ENCODE assay signal across 11 mouse cellular contexts in the genomic region with DNA sequence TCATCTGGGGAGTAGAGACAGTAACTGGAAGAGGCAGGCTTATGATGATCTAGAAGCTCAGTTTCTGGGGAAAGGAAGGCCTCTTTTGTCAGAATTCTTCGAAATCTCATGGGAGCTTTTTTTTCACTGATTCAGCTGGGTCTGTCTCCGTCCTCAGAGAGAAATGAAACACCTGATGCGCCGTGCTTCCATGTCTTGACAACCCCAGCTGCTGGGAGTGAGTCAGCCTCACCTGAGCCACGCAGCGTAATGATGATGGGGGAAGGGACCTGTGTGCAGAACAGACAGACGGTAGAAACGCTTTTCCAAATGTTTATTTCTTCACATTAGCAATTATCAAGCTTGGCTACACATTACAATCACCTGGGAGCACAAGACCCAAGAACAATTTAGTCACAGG. TPM values are rescaled to one million over a fixed set of nuclear protein-coding genes. Genes with fewer than 3 reads are reported as not detected.
DNase-seq lines count a peak whose midpoint lies in the region; ATAC-seq and TF ChIP-seq lines count a peak whose summit lies in the region.
"Had no signal": no experiment of that assay in that cellular context is flagged by ENCODE, and none has a peak within 500 bp of the region (broad histone marks: within the 10 kb centered on the region; RNA-seq: fewer than 3 reads in every experiment).

No protein-coding gene starts in this region.

- no peak overlapping the region for H3K9ac ChIP-seq in heart, embryonic 14.5 days (ENCODE audit: low read length)
- no peak overlapping the region for H3K9ac ChIP-seq in liver, embryonic 15.5 days
- H3K9ac ChIP-seq in liver, embryonic 12.5 days: no peak overlapping the region
- H3K9ac ChIP-seq in embryonic facial prominence, embryonic 15.5 days: no peak overlapping the region
- H3K9ac ChIP-seq: hindbrain, embryonic 15.5 days; neural tube, embryonic 12.5 days had no signal

- H3K27me3 ChIP-seq in heart, embryonic 14.5 days (ENCODE audit: control insufficient read depth, insufficient read depth, low read length): no peaks in the 10 kb centered on the region
- no peaks in the 10 kb centered on the region for H3K27me3 ChIP-seq in liver, embryonic 15.5 days
- no peaks in the 10 kb centered on the region for H3K27me3 ChIP-seq in liver, embryonic 12.5 days (replicated peaks)
- H3K27me3 ChIP-seq in embryonic facial prominence, embryonic 15.5 days: no peaks in the 10 kb centered on the region
- H3K27me3 ChIP-seq in small intestine, adult 2 months (ENCODE audit: control insufficient read depth, insufficient read depth, low read length): no peaks in the 10 kb centered on the region
- H3K27me3 ChIP-seq: hindbrain, embryonic 15.5 days; neural tube, embryonic 12.5 days had no signal

- no peaks in the 10 kb centered on the region for H3K36me3 ChIP-seq in heart, embryonic 14.5 days (ENCODE audit: control insufficient read depth, insufficient read depth, low read length)
- no peaks in the 10 kb centered on the region for H3K36me3 ChIP-seq in liver, embryonic 15.5 days (replicated peaks)
- H3K36me3 ChIP-seq in liver, embryonic 12.5 days: no peaks in the 10 kb centered on the region
- no peaks in the 10 kb centered on the region for H3K36me3 ChIP-seq in embryonic facial prominence, embryonic 15.5 days
- H3K36me3 ChIP-seq in small intestine, adult 2 months (ENCODE audit: control insufficient read depth, insufficient read depth, low read length): no peaks in the 10 kb centered on the region
- H3K36me3 ChIP-seq: hindbrain, embryonic 15.5 days; neural tube, embryonic 12.5 days had no signal

- no peak overlapping the region for H3K4me3 ChIP-seq in heart, embryonic 14.5 days (ENCODE audit: control insufficient read depth in 1 of 2, insufficient read depth in 1 of 2, low read depth in 1 of 2, low read length in 2 of 2)
- no peak overlapping the region for H3K4me3 ChIP-seq in liver, embryonic 15.5 days (replicated peaks)
- H3K4me3 ChIP-seq in liver, embryonic 12.5 days: no peak overlapping the region
- no peak overlapping the region for H3K4me3 ChIP-seq in embryonic facial prominence, embryonic 15.5 days (replicated peaks)
- no peak overlapping the region for H3K4me3 ChIP-seq in small intestine, adult 2 months (ENCODE audit: low read depth, low read length)
- H3K4me3 ChIP-seq: hindbrain, embryonic 15.5 days; neural tube, embryonic 12.5 days had no signal

- WGBS in heart, embryonic 14.5 days: 74% methylated on average over 8 of the region's 8 CpGs
- WGBS in liver, embryonic 15.5 days (ENCODE audit: insufficient replicate concordance): 62% methylated on average over 8 of the region's 8 CpGs
- WGBS in liver, embryonic 12.5 days (ENCODE audit: insufficient replicate concordance): 72% methylated on average over 8 of the region's 8 CpGs
- 49% methylated on average over 8 of the region's 8 CpGs for WGBS in embryonic facial prominence, embryonic 15.5 days
- WGBS in small intestine, adult 2 months: 43% methylated on average over 8 of the region's 8 CpGs

- no peak for ATAC-seq in heart, embryonic 14.5 days (ENCODE audit: insufficient number of reproducible peaks, insufficient read depth, low FRiP score, low read depth)
- no peak for ATAC-seq in liver, embryonic 15.5 days (ENCODE audit: insufficient read depth)
- ATAC-seq in liver, embryonic 12.5 days: no peak
- ATAC-seq in embryonic facial prominence, embryonic 15.5 days (ENCODE audit: insufficient number of reproducible peaks, low FRiP score, low TSS enrichment, low read depth): peak; percentile 58; the same call in 1 of the 2 replicates

- peak overlapping the region; percentile 40 to 75 for H3K27ac ChIP-seq in heart, embryonic 14.5 days (replicated peaks in 1 of 2; ENCODE audit: control insufficient read depth in 1 of 2, insufficient read depth in 1 of 2, low read depth in 2 of 2, low read length in 2 of 2)
- H3K27ac ChIP-seq in liver, embryonic 15.5 days (replicated peaks): 0 out of 2 replicates have a peak overlapping the region, but pooled peaks have one; percentile 26
- no peak overlapping the region for H3K27ac ChIP-seq in liver, embryonic 12.5 days
- H3K27ac ChIP-seq in embryonic facial prominence, embryonic 15.5 days (replicated peaks): no peak overlapping the region
- H3K27ac ChIP-seq in small intestine, adult 2 months (ENCODE audit: insufficient read depth, low read depth, low read length): peak overlapping the region; percentile 33; the same call in 1 of the 2 replicates
- H3K27ac ChIP-seq: hindbrain, embryonic 15.5 days; neural tube, embryonic 12.5 days had no signal

- peaks cover 16 to 24% of the 10 kb centered on the region in 2 experiments for H3K4me1 ChIP-seq in heart, embryonic 14.5 days (ENCODE audit: control insufficient read depth in 2 of 2, insufficient read depth in 2 of 2, low read length in 2 of 2)
- H3K4me1 ChIP-seq in liver, embryonic 15.5 days (replicated peaks): peaks cover 10% of the 10 kb centered on the region; the same call in 1 of the 2 replicates
- H3K4me1 ChIP-seq in liver, embryonic 12.5 days: peaks cover 12% of the 10 kb centered on the region; the same call in 1 of the 2 replicates
- 0 out of 2 replicates have a peak, but pooled peaks cover 8% of the 10 kb centered on the region for H3K4me1 ChIP-seq in embryonic facial prominence, embryonic 15.5 days
- H3K4me1 ChIP-seq in small intestine, adult 2 months (ENCODE audit: control insufficient read depth, insufficient read depth, insufficient read length, low read length): 0 out of 2 replicates have a peak, but pooled peaks cover 2% of the 10 kb centered on the region
- H3K4me1 ChIP-seq: hindbrain, embryonic 15.5 days; neural tube, embryonic 12.5 days had no signal

- TF ChIP-seq CTCF in small intestine, adult 2 months (IDR thresholded peaks at IDR 0.05; ENCODE audit: extremely low read depth, insufficient read length, insufficient replicate concordance, low read depth, low read length): no peak

- no peak overlapping the region for H3K4me2 ChIP-seq in heart, embryonic 14.5 days (ENCODE audit: low read length)
- no peak overlapping the region for H3K4me2 ChIP-seq in liver, embryonic 15.5 days
- no peak overlapping the region for H3K4me2 ChIP-seq in liver, embryonic 12.5 days
- no peak overlapping the region for H3K4me2 ChIP-seq in embryonic facial prominence, embryonic 15.5 days (replicated peaks)
- H3K4me2 ChIP-seq: hindbrain, embryonic 15.5 days; neural tube, embryonic 12.5 days had no signal

- DNase-seq in heart, postnatal 14 days: no peak
- no peak for DNase-seq in MN1 (ENCODE audit: low spot score)
- DNase-seq: adrenal gland, postnatal 25 days; cerebellum, adult 11 months had no signal

- intact Hi-C loops in heart, postnatal 14 days (cut with DNase I): no loop called here

- H3K9me3 ChIP-seq in heart, embryonic 14.5 days (ENCODE audit: control insufficient read depth, low read length): no peaks in the 10 kb centered on the region
- H3K9me3 ChIP-seq in liver, embryonic 15.5 days (replicated peaks): no peaks in the 10 kb centered on the region
- H3K9me3 ChIP-seq in liver, embryonic 12.5 days (replicated peaks): no peaks in the 10 kb centered on the region
- no peaks in the 10 kb centered on the region for H3K9me3 ChIP-seq in embryonic facial prominence, embryonic 15.5 days (replicated peaks)
- H3K9me3 ChIP-seq: hindbrain, embryonic 15.5 days; neural tube, embryonic 12.5 days had no signal

- no peak for TF ChIP-seq POLR2A in small intestine, adult 2 months (IDR thresholded peaks at IDR 0.05; ENCODE audit: low read depth, low read length)

RNA-seq across cellular contexts. Expression of a gene that starts 31.6 kb away (rescaled TPM):
- 19.8 and 22.4 TPM in 2 replicates for polyA plus RNA-seq in heart, embryonic 14.5 days (2014; fragmentation: Nextera tagmentation; extraction: Ambion mirVana)
- 10 to 100 TPM; 41.5 to 43.0 TPM for total RNA-seq in heart, postnatal 14 days (2021)
- 7.6 and 8.9 TPM in 2 replicates for polyA plus RNA-seq in liver, embryonic 15.5 days (2015; fragmentation: Nextera tagmentation; extraction: Ambion mirVana)
- 5.3 and 6.8 TPM in 2 replicates for polyA plus RNA-seq in liver, embryonic 12.5 days (2016; fragmentation: Nextera tagmentation; extraction: Ambion mirVana)
- 7.8 and 8.0 TPM in 2 replicates for polyA plus RNA-seq in embryonic facial prominence, embryonic 15.5 days (2015; fragmentation: Nextera tagmentation; extraction: Ambion mirVana)
- 0.93 and 1.5 TPM in 2 replicates for polyA plus RNA-seq in small intestine, adult 2 months (2012; rRNA removed)

Comparison
In these comparisons a context has a peak if more than half of its experiments do, and no peak if none do; other contexts are left out.
1. H3K27ac ChIP-seq: peak in heart, embryonic 14.5 days (2 of 2), liver, embryonic 15.5 days (single experiment) and small intestine, adult 2 months (single experiment); none in liver, embryonic 12.5 days (single experiment) and embryonic facial prominence, embryonic 15.5 days (single experiment).